Mouse (Mus musculus): ENCODE results near the gene Spa17. TPM values are rescaled to one million over a fixed set of nuclear protein-coding genes. Genes with fewer than 3 reads are reported as not detected.

Gene Spa17
- polyA plus RNA-seq, 1 experiment from 2014 or later = 17.0 TPM

DNA sequence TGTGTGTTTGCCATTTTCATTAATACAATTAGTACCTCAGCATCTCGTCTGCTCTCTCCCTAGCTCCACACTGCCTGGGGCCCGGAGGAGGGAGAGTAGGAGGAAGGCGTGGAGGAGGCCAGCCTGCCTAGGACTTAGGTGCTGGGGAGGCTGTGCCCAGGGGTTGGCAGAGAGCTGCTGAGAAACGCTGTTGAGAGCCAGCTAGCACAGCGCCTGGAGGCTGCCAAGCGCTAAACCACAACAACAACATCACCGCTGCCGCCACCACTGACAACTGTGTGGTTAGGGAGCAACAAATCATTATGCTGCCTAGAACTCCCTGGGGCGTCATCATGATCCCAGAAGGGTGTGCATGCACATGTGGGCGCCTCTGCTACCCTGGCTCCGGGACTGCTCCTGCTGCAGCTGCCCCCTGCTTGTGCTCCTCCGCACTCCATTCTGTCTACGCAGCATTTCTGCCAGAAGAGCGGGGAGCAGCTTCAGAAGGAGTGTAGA, 37.0 kb downstream of the Spa17 start:
- Histone ChIP-seq H3K36me3 (no peaks in the 10 kb centered on the region), H3K9ac (no peak overlapping the region), H3K27me3 (replicated peaks) (no peaks in the 10 kb centered on the region), H3K4me3 (no peak overlapping the region), H3K4me1 (peaks cover 6% of the 10 kb centered on the region), H3K9me3 (no peaks in the 10 kb centered on the region), H3K4me2 (replicated peaks) (peak overlapping the region; percentile 43), H3K27ac (no peak overlapping the region)
- ATAC-seq (ENCODE audit: low FRiP score, low read depth) = peak; percentile 87
- 28% methylated on average over 14 of the region's 14 CpGs for WGBS

DNA sequence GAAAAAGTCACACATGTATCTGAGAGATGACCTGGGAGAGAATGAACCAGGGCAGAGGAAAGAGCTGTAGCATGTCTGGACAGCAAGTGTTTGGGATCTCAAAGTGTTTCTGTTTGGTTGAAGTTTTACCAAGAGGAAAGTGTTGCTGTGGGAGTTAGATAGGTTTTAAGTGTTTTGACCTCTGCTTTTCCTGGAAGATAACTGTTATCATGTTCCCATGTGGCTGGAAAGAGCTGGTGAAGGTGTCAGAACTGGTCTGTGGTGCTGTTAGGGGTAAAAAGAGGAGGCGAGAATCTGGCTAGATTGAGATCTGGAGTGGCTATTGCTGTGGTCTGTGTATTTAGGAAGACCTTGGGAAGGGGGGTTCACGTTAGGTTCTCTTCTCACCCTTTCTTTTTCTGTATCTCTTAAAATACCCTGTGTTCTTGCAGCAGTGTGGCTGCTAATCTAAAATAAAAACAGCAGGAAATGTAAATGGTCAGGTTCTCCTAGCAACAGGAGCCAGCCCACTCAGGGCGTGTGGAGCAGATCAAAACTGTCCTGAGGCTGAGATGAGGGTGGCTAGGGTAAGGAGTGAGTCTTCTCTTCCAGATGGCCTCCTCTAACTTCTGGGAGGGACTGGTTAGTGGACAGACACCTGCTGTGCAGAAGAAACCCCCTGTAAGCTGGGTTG, 41.2 kb downstream of the Spa17 start:
- Histone ChIP-seq H3K4me1 (peaks cover 9% of the 10 kb centered on the region), H3K9me3 (no peaks in the 10 kb centered on the region), H3K36me3 (no peaks in the 10 kb centered on the region), H3K27ac (no peak overlapping the region), H3K27me3 (replicated peaks) (no peaks in the 10 kb centered on the region), H3K9ac (no peak overlapping the region), H3K4me2 (replicated peaks) (no peak overlapping the region), H3K4me3 (no peak overlapping the region)
- WGBS = 66% methylated on average over 3 of the region's 3 CpGs
- no peak for ATAC-seq (ENCODE audit: low FRiP score, low read depth)

DNA sequence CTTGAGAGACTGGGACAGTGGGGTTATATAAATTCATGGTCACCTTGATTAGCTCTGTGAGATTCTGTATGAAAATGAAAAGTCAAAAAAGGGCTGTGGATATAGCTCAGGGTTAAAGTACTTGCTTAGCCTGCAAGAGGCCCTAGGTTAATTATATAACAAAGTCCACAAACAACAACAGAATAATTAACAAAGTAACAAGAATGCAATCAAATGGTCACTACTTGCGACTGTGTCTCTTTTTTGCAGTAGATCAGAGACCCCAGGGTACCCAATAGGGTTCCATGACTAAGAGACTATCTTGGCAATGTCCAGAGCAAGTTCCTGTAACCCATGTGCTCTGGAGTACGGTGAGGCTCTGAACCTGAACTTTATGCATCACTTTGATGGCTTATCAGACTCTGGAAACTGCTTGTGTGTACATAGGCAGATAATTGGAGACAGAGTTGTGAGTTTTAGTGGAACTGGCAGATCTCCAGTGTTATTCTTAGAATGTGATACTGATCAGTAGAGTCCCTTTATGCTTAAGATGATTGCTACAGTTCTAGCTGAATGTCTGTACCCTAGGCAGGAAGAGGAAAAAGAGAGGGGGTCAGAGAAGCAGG, 44.2 kb downstream of the Spa17 start:
- WGBS = 85% methylated on average over 2 of the region's 2 CpGs
- H3K9me3 ChIP-seq = no peaks in the 10 kb centered on the region
- H3K9ac ChIP-seq = no peak overlapping the region
- H3K27ac ChIP-seq = no peak overlapping the region
- no peak overlapping the region for H3K4me3 ChIP-seq
- H3K4me1 ChIP-seq = 0 out of 2 replicates have a peak, but pooled peaks cover 3% of the 10 kb centered on the region
- ATAC-seq (ENCODE audit: low FRiP score, low read depth) = no peak
- H3K36me3 ChIP-seq = no peaks in the 10 kb centered on the region
- H3K27me3 ChIP-seq (replicated peaks) = no peaks in the 10 kb centered on the region
- H3K4me2 ChIP-seq (replicated peaks) = no peak overlapping the region

DNA sequence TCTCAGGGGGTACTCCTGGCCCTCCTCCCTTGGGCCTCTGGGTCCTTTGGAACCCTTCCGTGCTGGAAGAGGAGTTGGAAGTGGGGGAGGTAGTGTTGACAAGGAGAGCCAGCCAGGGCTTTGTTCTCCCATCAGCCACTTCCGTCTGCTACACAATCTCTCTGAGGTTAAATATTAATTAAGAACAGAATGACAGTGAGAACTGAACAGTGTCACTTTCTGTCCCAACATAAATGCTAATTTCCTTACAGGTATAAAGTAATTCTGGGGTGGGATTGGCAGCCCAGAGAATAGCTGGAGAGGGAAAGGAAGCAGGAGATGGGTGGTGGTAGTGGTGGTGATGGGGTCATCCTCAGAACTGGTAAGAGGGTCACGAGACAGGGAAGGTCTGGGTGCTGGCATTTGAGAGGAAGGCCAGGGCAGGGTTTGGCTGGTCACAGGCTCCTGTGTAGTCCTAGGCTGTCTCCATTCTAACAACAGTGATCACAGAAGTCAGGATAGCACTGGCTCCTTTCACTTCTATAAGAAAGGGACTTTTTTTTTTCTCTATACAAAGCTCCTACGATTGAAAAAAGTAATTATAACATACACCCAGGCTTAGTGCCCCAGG, 44.8 kb downstream of the Spa17 start:
- Histone ChIP-seq H3K9me3 (no peaks in the 10 kb centered on the region), H3K27me3 (replicated peaks) (no peaks in the 10 kb centered on the region), H3K4me3 (no peak overlapping the region), H3K36me3 (no peaks in the 10 kb centered on the region), H3K27ac (no peak overlapping the region), H3K4me1 (0 out of 2 replicates have a peak, but pooled peaks cover 3% of the 10 kb centered on the region), H3K4me2 (replicated peaks) (no peak overlapping the region), H3K9ac (no peak overlapping the region)
- 0 out of 2 replicates have a peak, but pooled peaks have one; percentile 29 for ATAC-seq (ENCODE audit: low FRiP score, low read depth)
- 38% methylated on average over 4 of the region's 4 CpGs for WGBS

DNA sequence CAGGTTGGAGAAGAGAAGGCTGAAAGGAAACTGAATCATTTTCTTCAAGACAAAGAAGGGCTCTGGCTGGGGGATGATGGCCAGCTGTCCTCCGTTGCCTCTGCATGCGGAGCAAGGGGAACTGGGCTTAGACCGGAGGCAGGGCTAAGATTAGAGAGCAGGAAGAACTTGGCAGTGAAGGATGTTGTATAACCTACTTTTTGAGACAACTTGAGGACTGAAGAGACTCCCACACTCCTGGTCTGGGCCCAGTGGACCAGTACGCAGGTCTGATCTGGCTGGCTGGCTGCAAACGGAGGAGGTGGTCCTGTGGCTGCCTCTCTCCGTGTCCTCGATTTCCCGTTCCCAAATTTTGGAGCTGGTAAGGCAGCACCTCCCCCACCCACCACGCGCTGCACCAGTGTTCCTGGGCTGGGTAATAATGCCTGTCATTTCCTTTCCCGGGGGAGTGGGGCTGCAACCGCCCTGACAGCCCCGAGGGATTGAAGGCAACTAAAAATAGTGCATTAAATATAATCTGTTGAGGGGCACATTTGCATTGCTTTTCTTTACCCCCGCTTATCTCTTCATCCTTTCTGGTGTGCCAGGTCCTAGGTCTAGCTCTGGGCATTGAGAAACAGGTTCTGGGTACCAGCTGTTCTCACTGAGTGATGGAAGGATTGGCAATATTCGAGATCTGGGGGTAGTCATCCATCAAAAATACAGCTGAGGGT, 45.5 kb downstream of the Spa17 start:
- Histone ChIP-seq H3K4me3 (no peak overlapping the region), H3K27me3 (replicated peaks) (no peaks in the 10 kb centered on the region), H3K4me1 (0 out of 2 replicates have a peak, but pooled peaks cover 3% of the 10 kb centered on the region), H3K9ac (no peak overlapping the region), H3K36me3 (no peaks in the 10 kb centered on the region), H3K9me3 (no peaks in the 10 kb centered on the region), H3K27ac (no peak overlapping the region), H3K4me2 (replicated peaks) (peak overlapping the region; percentile 32; the same call in 1 of the 2 replicates)
- WGBS = 37% methylated on average over 15 of the region's 15 CpGs
- ATAC-seq (ENCODE audit: low FRiP score, low read depth) = no peak

DNA sequence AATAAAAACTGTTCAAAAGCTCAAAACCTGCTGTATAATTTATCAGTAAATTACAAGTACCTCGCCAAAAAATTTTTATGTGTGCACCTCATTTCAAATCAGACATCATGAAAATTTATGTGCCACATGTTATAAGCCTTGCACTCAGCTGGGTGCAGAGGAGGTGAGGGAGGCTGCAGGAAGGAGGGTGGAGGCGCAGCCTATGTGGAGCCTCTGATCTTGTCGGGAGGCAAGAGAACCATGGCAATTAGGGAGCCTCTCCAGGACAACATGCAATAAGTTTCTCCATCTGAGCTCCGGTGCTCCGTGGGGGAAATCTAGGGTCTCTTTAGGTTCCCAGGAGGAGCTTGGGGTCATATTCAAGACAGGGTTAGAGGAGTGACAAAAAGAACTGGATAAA, 46.1 kb downstream of the Spa17 start:
- no peak overlapping the region for H3K27ac ChIP-seq
- H3K9me3 ChIP-seq = no peaks in the 10 kb centered on the region
- no peak for ATAC-seq (ENCODE audit: low FRiP score, low read depth)
- 0 out of 2 replicates have a peak, but pooled peaks cover 3% of the 10 kb centered on the region for H3K4me1 ChIP-seq
- H3K4me3 ChIP-seq = no peak overlapping the region
- H3K27me3 ChIP-seq (replicated peaks) = no peaks in the 10 kb centered on the region
- H3K36me3 ChIP-seq = no peaks in the 10 kb centered on the region
- H3K9ac ChIP-seq = no peak overlapping the region
- WGBS = 36% methylated on average over 5 of the region's 5 CpGs
- no peak overlapping the region for H3K4me2 ChIP-seq (replicated peaks)

DNA sequence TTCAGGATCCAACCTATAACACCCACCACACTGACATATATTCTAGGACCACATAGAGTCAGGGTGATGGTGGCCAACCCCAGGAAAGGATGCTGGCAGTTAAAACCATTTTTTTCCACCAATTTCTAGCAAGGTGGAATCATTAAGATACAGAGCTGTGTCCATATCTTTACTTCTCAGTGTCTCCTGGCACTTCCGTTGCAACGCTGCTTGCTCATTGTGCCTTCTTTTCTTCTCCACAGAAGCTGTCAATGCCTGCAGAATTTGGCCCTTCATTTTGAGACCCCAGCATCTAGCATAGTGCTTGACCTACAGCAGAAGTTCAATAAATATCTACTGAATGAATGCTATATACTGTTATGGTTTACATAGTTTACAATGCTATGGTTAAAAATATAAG, 46.5 kb downstream of the Spa17 start:
- WGBS = 90% methylated on average over 2 of the region's 2 CpGs
- Histone ChIP-seq H3K36me3 (no peaks in the 10 kb centered on the region), H3K27me3 (replicated peaks) (no peaks in the 10 kb centered on the region), H3K9me3 (no peaks in the 10 kb centered on the region), H3K27ac (no peak overlapping the region), H3K4me1 (0 out of 2 replicates have a peak, but pooled peaks cover 3% of the 10 kb centered on the region), H3K4me3 (no peak overlapping the region), H3K4me2 (replicated peaks) (no peak overlapping the region), H3K9ac (no peak overlapping the region)
- ATAC-seq (ENCODE audit: low FRiP score, low read depth) = no peak

DNA sequence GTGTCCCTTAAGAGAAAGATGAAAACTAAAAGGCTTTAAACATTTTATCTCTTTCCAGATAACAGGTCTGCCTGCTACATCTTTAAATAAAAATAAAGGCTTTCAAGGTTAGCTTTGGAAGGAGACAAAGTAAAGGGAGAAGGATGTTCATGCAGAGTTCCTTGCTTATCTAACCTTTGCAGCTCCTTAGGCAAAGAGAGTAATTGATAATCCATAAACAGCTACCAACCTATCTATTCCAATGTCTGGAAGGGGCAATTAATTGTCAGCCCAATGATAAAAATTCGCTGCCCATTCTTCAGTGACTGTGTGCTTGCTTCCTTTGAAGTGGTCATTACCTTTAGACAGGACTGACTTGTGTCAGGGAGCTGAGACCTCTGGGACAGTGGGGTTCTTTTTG, 49.7 kb downstream of the Spa17 start:
- Histone ChIP-seq H3K4me2 (replicated peaks) (no peak overlapping the region), H3K27me3 (replicated peaks) (no peaks in the 10 kb centered on the region), H3K4me3 (no peak overlapping the region), H3K36me3 (no peaks in the 10 kb centered on the region), H3K4me1 (0 out of 2 replicates have a peak, but pooled peaks cover 3% of the 10 kb centered on the region), H3K27ac (no peak overlapping the region), H3K9ac (no peak overlapping the region), H3K9me3 (no peaks in the 10 kb centered on the region)
- no peak for ATAC-seq (ENCODE audit: low FRiP score, low read depth)
- WGBS = 50% methylated on average over 1 of the region's 1 CpGs

DNA sequence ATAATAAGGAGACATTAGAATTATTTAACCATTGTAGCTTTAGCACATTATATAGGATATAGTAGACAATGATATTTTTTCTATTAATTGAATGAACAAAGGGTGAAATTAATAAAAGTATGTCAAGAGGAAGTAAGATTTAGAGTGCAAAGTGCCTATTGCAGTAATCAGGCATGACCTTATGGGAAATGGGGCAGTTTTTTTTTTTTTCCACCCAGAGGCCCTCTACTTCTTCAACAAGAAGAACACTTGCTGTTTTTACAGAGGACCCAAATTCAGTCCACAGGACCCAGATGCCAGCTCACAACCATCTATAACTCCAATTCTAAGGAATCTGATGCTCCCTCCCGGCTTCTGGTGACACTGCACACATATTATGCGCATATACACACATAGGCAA, 52.9 kb downstream of the Spa17 start:
- peaks cover 5% of the 10 kb centered on the region; the same call in 1 of the 2 replicates for H3K27me3 ChIP-seq (replicated peaks)
- H3K9me3 ChIP-seq = no peaks in the 10 kb centered on the region
- no peak for ATAC-seq (ENCODE audit: low FRiP score, low read depth)
- WGBS = 79% methylated on average over 2 of the region's 2 CpGs
- no peaks in the 10 kb centered on the region for H3K36me3 ChIP-seq
- no peak overlapping the region for H3K4me2 ChIP-seq (replicated peaks)
- no peak overlapping the region for H3K4me3 ChIP-seq
- H3K27ac ChIP-seq = no peak overlapping the region
- H3K4me1 ChIP-seq = no peaks in the 10 kb centered on the region
- H3K9ac ChIP-seq = no peak overlapping the region

DNA sequence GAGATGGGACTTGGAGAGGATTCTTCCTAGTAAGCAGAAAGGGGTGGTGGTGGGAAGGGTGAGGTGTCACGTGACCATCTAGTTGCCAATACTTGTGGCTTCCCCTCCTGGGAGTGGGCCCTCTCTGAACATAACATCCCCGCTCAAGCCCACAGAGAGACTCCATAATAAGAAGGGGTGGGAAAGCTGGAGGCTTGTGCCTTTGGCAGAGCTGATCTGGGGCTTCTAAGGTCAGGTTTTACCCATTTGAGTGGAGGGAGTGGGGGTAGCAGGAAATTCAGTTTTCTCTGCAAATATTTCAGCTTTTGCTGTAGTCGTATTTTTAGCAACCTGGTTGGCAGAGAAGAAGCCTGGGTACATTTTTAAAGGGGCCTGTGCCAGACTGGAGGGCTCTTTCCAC, 57.2 kb downstream of the Spa17 start:
- no peak overlapping the region for H3K9ac ChIP-seq
- no peak for ATAC-seq (ENCODE audit: low FRiP score, low read depth)
- no peak overlapping the region for H3K27ac ChIP-seq
- no peak overlapping the region for H3K4me2 ChIP-seq (replicated peaks)
- H3K4me1 ChIP-seq = peaks cover 13% of the 10 kb centered on the region
- H3K27me3 ChIP-seq (replicated peaks) = peaks cover 45% of the 10 kb centered on the region
- WGBS = 78% methylated on average over 3 of the region's 3 CpGs
- H3K9me3 ChIP-seq = no peaks in the 10 kb centered on the region
- H3K4me3 ChIP-seq = no peak overlapping the region
- H3K36me3 ChIP-seq = no peaks in the 10 kb centered on the region

DNA sequence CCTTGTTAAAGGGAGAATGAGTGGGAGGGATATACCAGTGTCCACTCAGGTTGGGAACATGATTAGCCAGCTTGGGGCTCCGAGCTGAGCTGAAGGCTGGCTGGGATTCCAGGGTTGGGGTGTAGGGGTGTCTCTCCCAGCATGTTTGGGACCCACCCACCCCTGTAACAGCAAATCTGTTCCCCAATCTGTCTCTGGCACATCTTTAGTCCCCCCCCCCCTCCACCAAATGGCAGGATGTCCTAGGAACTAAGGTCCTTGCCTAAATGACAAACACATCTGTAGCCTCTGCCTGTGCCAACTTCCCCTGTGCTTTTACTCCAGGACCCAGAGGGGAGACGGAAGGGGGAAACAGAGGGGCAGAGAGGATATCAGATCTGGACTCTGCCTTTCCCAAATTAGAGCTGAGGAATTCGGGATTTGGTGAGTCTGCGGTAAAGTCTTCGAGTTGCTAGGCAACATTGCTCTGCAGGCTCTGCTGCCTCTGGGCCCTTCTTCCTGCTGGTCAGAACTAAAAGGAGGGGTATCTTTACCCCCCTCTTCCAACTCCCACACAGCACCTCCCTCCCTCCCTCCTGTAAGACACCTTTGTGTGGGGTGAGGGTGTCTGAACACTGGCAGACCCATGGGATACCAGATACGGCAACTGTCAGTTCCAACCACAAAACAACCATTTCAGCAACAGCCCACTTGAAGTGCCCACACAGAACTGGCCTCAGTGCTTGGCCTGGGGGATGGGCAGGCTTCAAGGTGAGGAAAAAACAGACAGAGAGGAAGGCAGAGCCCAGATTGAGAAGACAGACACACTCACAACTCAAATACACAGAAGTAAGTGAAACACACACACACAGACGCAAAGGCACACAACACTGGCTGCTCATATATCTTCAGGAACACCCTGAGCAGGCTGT, 58.4 kb downstream of the Spa17 start, which contains the start of gene Siae:
Gene Siae, plus strand, starts transcription at position 861 of the 911 bp plus-strand sequence.
- Histone ChIP-seq H3K27ac (no peak within 1 kb of the TSS), H3K36me3 (no peaks in the 10 kb centered on the region), H3K9ac (no peak within 1 kb of the TSS), H3K4me1 (peaks cover 13% of the 10 kb centered on the region), H3K9me3 (no peaks in the 10 kb centered on the region), H3K27me3 (replicated peaks) (peaks cover 56% of the 10 kb centered on the region), H3K4me3 (no peak within 1 kb of the TSS), H3K4me2 (replicated peaks) (no peak within 1 kb of the TSS)
- WGBS = 31% methylated on average over 7 of the region's 7 CpGs
- ATAC-seq (ENCODE audit: low FRiP score, low read depth) = no peak

Measured in neural tube, embryonic 12.5 days (tissue).